Mouse (Mus musculus): ENCODE results near the gene Zfp839. TPM values are rescaled to one million over a fixed set of nuclear protein-coding genes. Genes with fewer than 3 reads are reported as not detected.

Zfp839 gene
- total and polyA plus RNA-seq, 3 experiments, result 4.2 to 5.0 TPM; not detected in 1

DNA sequence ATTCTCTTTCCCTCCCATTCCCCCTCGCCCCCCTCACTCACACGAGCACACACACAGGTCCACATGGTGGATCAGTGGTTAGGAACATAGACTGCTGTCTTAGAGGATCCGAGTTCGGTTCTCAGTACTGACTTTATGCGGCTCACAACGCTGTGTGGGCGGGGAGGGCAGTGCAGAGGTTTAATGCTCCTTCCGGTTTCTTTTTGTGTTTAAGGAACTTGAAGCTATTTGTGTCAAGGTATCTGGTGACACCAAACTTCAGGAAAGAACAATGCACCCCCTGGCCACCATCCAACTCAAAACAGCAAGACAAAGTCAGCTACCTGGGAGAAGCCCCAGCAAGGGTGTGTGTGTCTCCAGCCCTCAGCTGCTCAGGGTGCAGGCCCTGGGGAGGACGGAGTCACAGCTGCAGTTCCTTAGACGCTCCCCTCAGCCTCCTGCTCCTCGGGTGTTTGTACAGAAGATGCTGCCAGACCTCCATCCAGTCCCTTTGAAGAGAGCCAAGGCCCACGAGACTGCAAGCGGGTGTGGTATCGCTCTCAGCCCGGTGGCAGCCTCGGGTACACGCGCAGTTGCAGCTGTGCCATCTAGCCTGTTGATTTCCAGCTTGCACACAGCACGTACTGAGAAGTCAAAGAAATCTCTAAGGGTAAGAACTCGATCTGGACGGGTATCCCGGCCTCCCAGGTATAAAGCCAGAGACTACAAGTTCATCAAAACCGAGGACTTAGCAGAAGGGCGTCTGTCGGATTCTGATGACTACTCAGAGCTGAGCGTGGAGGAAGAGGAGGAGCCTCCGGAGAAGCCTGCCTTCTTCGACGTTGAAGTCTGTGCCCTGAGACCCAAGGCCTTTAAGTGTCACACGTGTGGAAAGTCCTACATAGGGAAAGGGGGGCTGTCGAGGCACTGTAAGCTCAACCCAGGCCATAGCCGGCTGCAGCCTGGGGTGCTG, 5.0 kb downstream of the Zfp839 start:
- peaks cover 5 to 49% of the 10 kb centered on the region in 2 experiments for H3K4me1 ChIP-seq (ENCODE audit: control insufficient read depth in 1 of 2, insufficient read depth in 2 of 2, low read length in 2 of 2)
- no peak for TF ChIP-seq TBP (IDR thresholded peaks at IDR 0.05; ENCODE audit: low read depth, low read length)
- TF ChIP-seq SIN3A (IDR thresholded peaks at IDR 0.05; ENCODE audit: low read length), result 0 out of 2 replicates have a peak, but pooled peaks have one; percentile 22
- no peak for TF ChIP-seq NELFE (IDR thresholded peaks at IDR 0.05; ENCODE audit: low read depth, low read length)
- no peak for TF ChIP-seq UBTF (IDR thresholded peaks at IDR 0.05; ENCODE audit: borderline replicate concordance, insufficient read depth, low read depth, low read length)
- 0 out of 2 replicates have a peak, but pooled peaks have one; percentile 24 for TF ChIP-seq ELF1 (IDR thresholded peaks at IDR 0.05; ENCODE audit: low read depth, low read length)
- peaks cover 6% of the 10 kb centered on the region; the same call in 1 of the 2 replicates for H3K79me2 ChIP-seq (ENCODE audit: control insufficient read depth, insufficient read depth, low read length, poor library complexity)
- DNase-seq (ENCODE audit: low read depth, low spot score), result peak; percentile 76
- H3K36me3 ChIP-seq (ENCODE audit: control insufficient read depth in 1 of 2, insufficient read depth in 2 of 2, low read length in 2 of 2), result peaks cover 0 to 23% of the 10 kb centered on the region in 2 experiments; a peak in 2 of 4 replicates
- 0 out of 2 replicates have a peak overlapping the region, but pooled peaks have one; percentile 10 for H3K27ac ChIP-seq (ENCODE audit: control insufficient read depth, low read depth, low read length)
- H3K9ac ChIP-seq (ENCODE audit: control insufficient read depth, low read depth, low read length, poor library complexity, severe bottlenecking), result 0 out of 2 replicates have a peak overlapping the region, but pooled peaks have one; percentile 8
- no peaks in the 10 kb centered on the region for H3K27me3 ChIP-seq (ENCODE audit: control insufficient read depth in 1 of 2, insufficient read depth in 2 of 2, low read length in 2 of 2)
- no peaks in the 10 kb centered on the region for H3K9me3 ChIP-seq (replicated peaks; ENCODE audit: insufficient read depth, low read length)
- H3K4me3 ChIP-seq (ENCODE audit: control insufficient read depth in 1 of 2, insufficient read depth in 1 of 2, low read depth in 2 of 2, low read length in 2 of 2), result no peak overlapping the region

DNA sequence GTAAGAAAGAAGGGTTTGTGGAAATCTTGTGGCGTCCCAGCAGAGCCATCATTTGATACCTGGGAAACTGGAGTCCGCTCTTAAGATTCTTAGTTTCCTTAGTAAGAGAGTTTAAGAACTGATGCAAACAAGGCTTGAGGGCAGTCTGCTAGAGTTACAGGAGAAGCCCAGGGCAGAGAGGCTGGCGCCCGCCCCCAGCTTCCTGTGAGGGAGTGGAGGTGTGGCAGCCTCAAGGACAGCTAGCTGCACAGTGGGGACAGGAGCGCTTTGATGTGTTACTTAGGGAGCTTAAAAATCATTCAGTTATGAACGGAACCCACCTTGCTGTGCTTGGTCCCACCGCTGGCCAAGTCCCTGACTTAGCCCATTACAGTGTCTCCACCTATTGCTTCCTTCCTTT, 7.1 kb downstream of the Zfp839 start:
- no peaks in the 10 kb centered on the region for H3K27me3 ChIP-seq (ENCODE audit: control insufficient read depth in 1 of 2, insufficient read depth in 2 of 2, low read length in 2 of 2)
- DNase-seq (ENCODE audit: low read depth, low spot score), result no peak
- TF ChIP-seq RAD21 (IDR thresholded peaks at IDR 0.05; ENCODE audit: low read depth, low read length) (no peak), USF1 (IDR thresholded peaks at IDR 0.05; ENCODE audit: low read depth, low read length) (no peak), SMC3 (IDR thresholded peaks at IDR 0.05; ENCODE audit: low read depth, low read length) (no peak), MAZ (IDR thresholded peaks at IDR 0.05; ENCODE audit: low read depth, low read length) (no peak), GABPA (IDR thresholded peaks at IDR 0.05; ENCODE audit: low read depth, low read length) (no peak), UBTF (IDR thresholded peaks at IDR 0.05; ENCODE audit: borderline replicate concordance, insufficient read depth, low read depth, low read length) (no peak), E2F4 (IDR thresholded peaks at IDR 0.05; ENCODE audit: borderline replicate concordance, low read depth, low read length) (no peak), POLR2AphosphoS2 (IDR thresholded peaks at IDR 0.05; ENCODE audit: low read length) (no peak), GATA1 (IDR thresholded peaks at IDR 0.05; ENCODE audit: low read depth, low read length) (no peak), ZKSCAN1 (IDR thresholded peaks at IDR 0.05; ENCODE audit: low read depth, low read length) (no peak), MXI1 (IDR thresholded peaks at IDR 0.05; ENCODE audit: low read depth, low read length) (no peak), JUND (IDR thresholded peaks at IDR 0.05; ENCODE audit: low read depth, low read length) (no peak), ELF1 (IDR thresholded peaks at IDR 0.05; ENCODE audit: low read depth, low read length) (no peak)
- H3K4me3 ChIP-seq (ENCODE audit: control insufficient read depth in 1 of 2, insufficient read depth in 1 of 2, low read depth in 2 of 2, low read length in 2 of 2), result no peak overlapping the region
- H3K79me2 ChIP-seq (ENCODE audit: control insufficient read depth, insufficient read depth, low read length, poor library complexity), result no peaks in the 10 kb centered on the region
- H3K9me3 ChIP-seq (replicated peaks; ENCODE audit: insufficient read depth, low read length), result no peaks in the 10 kb centered on the region
- H3K27ac ChIP-seq (ENCODE audit: control insufficient read depth, low read depth, low read length), result no peak overlapping the region; the same call in 1 of the 2 replicates
- H3K4me1 ChIP-seq (ENCODE audit: control insufficient read depth in 1 of 2, insufficient read depth in 2 of 2, low read length in 2 of 2), result peaks cover 8 to 47% of the 10 kb centered on the region in 2 experiments
- H3K9ac ChIP-seq (ENCODE audit: control insufficient read depth, low read depth, low read length, poor library complexity, severe bottlenecking), result no peak overlapping the region
- peaks cover 0 to 22% of the 10 kb centered on the region in 2 experiments; a peak in 2 of 4 replicates for H3K36me3 ChIP-seq (ENCODE audit: control insufficient read depth in 1 of 2, insufficient read depth in 2 of 2, low read length in 2 of 2)
